Mouse (Mus musculus) testis, adult 2 months (tissue): ENCODE data around the gene Adrb1. TPM values are rescaled to one million over a fixed set of nuclear protein-coding genes. Genes with fewer than 3 reads are reported as not detected.

Experiments used
- H3K27ac ChIP-seq: fragments of 200-500 bp; 2 replicates; pipeline ENCODE4 v1.5.1; 2012; ENCODE audit warnings: low read depth, low read length; ENCODE audit not compliant: control insufficient read depth, insufficient read depth
- H3K27me3 ChIP-seq: fragments of 200-500 bp; 2 replicates; pipeline ENCODE4 v1.6.1; 2012; ENCODE audit warnings: mild to moderate bottlenecking, low read length, moderate library complexity; ENCODE audit not compliant: control insufficient read depth, insufficient read depth
- H3K36me3 ChIP-seq: fragments of 200-500 bp; 2 replicates; pipeline ENCODE4 v1.6.1; 2012; ENCODE audit warnings: mild to moderate bottlenecking, low read length; ENCODE audit not compliant: control insufficient read depth, insufficient read depth
- H3K4me1 ChIP-seq: fragments of 200-500 bp; 2 replicates; pipeline ENCODE4 v1.6.1; 2012; ENCODE audit warnings: low read length; ENCODE audit not compliant: control insufficient read depth, insufficient read depth
- H3K4me3 ChIP-seq: fragments of 200-500 bp; 2 replicates; pipeline ENCODE4 v1.5.1; 2012; ENCODE audit warnings: low read depth, mild to moderate bottlenecking, low read length, moderate library complexity, mixed read lengths; ENCODE audit not compliant: control insufficient read depth
- CTCF ChIP-seq: fragments of 200-500 bp; IDR thresholded peaks from 2 replicates; pipeline ENCODE4 v1.5.1; 2012; ENCODE audit warnings: low read depth, mild to moderate bottlenecking, inconsistent platforms, low read length, moderate library complexity; ENCODE audit not compliant: control insufficient read depth, insufficient read depth, insufficient replicate concordance
- POLR2A ChIP-seq: fragments of 200-500 bp; IDR thresholded peaks from 2 replicates; pipeline ENCODE4 v1.6.1; 2012; ENCODE audit warnings: low read depth, mild to moderate bottlenecking, inconsistent platforms, low read length, moderate library complexity; ENCODE audit not compliant: control insufficient read depth
- polyA plus RNA-seq: library from polyadenylated mRNA; depleted of rRNA; stranded (reverse); fragments of >200 nt; gene quantifications from 2 replicates; pipeline ENCODE4 v1.2.3, GENCODE M21; 2012; rRNA removed

The Adrb1 gene
- 1.2 and 1.4 TPM in 2 replicates for polyA plus RNA-seq

DNA sequence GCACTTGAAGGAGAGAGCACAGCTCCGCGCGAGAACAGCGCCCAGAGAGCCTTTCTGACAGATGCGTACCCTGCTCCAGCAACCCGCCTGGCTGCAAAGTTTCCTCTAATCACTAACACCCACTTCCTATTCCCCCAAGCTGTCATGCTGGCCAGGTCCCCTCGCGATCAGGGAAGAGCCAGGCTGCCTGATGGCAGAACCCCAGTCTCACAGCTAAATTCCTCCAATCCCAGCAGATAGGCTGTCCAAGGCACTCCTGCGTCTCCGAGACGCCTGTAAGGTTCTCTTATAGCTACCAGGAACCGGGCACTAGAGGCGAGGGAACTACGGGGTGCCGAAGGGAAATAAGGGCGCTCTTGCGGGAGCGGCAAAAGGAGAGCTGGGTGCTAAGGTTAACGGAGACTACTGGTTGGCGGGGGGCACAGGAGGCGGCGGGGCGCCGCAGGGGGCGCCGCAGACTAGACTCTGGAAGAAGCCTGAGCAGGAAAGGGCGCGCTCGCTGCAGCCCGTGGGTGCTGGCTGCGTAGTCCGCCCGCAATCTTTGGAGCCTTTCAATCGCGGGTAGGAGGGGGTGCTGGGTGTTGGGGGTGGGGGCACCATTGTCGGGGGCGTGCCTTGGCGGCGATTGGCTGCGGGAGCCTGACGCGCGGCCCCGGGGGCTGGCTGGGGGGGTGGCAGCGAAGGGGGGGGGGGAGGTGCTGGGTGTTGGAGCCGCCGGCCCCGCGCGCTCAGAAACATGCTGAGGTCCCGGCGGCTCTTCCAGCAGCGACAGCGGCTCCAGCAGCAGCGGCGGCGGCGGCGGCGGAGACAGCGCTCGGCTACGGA, at the start of gene Adrb1:
Adrb1 (plus strand) TSS at position 813 of the 825 bp plus-strand sequence.
- TF ChIP-seq CTCF: no peak
- TF ChIP-seq POLR2A: no peak
- Histone ChIP-seq H3K4me1 (peaks cover 26% of the 10 kb centered on the region), H3K27me3 (no peaks in the 10 kb centered on the region; the same call in 1 of the 2 replicates), H3K27ac (no peak within 1 kb of the TSS), H3K4me3 (peak within 1 kb of the TSS; percentile 88), H3K36me3 (no peaks in the 10 kb centered on the region)

GRCm38 (mm10) chr19:56675690-56676089, 46.3 kb upstream of the Adrb1 start:
- Histone ChIP-seq H3K27me3 (no peaks in the 10 kb centered on the region), H3K36me3 (no peaks in the 10 kb centered on the region), H3K4me1 (peaks cover 2% of the 10 kb centered on the region; the same call in 1 of the 2 replicates), H3K27ac (no peak overlapping the region), H3K4me3 (no peak overlapping the region)
- TF ChIP-seq CTCF (no peak), POLR2A (no peak)

- no peaks in the 10 kb centered on the region for H3K36me3 ChIP-seq
- H3K4me1 ChIP-seq: peaks cover 2% of the 10 kb centered on the region; the same call in 1 of the 2 replicates
- no peak overlapping the region for H3K27ac ChIP-seq
- no peaks in the 10 kb centered on the region for H3K27me3 ChIP-seq
- no peak for TF ChIP-seq POLR2A
- no peak for TF ChIP-seq CTCF
- no peak overlapping the region for H3K4me3 ChIP-seq
Measured at GRCm38 (mm10) chr19:56676506-56676905, 45.5 kb upstream of the Adrb1 start.

GRCm38 (mm10) chr19:56677611-56678010, 44.4 kb upstream of the Adrb1 start:
- TF ChIP-seq POLR2A: no peak
- TF ChIP-seq CTCF: no peak
- Histone ChIP-seq H3K27ac (no peak overlapping the region), H3K27me3 (no peaks in the 10 kb centered on the region), H3K4me3 (no peak overlapping the region), H3K36me3 (no peaks in the 10 kb centered on the region), H3K4me1 (peaks cover 2% of the 10 kb centered on the region; the same call in 1 of the 2 replicates)

GRCm38 (mm10) chr19:56678516-56678915, 43.5 kb upstream of the Adrb1 start:
- Histone ChIP-seq H3K4me3 (no peak overlapping the region), H3K27me3 (no peaks in the 10 kb centered on the region), H3K36me3 (no peaks in the 10 kb centered on the region), H3K4me1 (peaks cover 2% of the 10 kb centered on the region; the same call in 1 of the 2 replicates), H3K27ac (no peak overlapping the region)
- TF ChIP-seq CTCF (no peak), POLR2A (no peak)

DNA sequence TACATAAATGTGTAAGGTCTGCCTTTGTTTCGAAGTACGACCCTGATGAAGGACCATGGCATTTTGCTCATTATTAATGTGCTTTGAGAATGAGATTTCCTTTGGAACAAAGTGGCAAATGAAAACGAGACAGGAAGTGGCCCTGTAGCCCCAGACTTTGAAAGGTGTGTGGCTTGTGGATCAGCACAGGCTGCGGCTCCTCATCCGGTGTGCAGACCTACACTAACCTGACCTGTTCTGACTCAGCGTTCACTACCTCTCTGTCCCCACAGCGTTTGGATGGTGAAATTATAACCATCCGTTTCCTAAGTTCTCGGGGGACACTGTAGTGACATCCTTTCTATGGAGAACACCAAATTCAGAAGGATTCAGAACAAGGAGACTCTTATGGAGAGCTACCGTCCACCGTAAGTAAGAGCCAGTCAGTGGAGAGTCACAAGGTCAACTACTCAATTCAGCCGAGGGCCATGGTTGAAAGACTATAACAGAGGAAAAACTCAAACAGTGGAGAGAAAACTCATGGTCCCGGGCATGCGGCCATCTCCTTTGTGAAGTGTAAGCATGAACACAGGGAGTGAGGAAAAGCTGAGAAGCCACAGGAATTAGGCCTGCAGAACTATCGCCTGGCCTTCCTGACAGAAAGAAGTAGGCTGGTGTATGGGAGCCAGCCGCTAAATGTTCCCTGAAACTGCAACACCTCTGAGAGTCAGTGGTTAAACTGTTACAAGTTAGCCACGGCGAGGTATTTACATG, 42.6 kb upstream of the Adrb1 start:
- Histone ChIP-seq H3K36me3 (no peaks in the 10 kb centered on the region), H3K27ac (no peak overlapping the region), H3K27me3 (no peaks in the 10 kb centered on the region), H3K4me3 (no peak overlapping the region), H3K4me1 (peaks cover 2% of the 10 kb centered on the region; the same call in 1 of the 2 replicates)
- TF ChIP-seq CTCF: no peak
- TF ChIP-seq POLR2A: no peak

DNA sequence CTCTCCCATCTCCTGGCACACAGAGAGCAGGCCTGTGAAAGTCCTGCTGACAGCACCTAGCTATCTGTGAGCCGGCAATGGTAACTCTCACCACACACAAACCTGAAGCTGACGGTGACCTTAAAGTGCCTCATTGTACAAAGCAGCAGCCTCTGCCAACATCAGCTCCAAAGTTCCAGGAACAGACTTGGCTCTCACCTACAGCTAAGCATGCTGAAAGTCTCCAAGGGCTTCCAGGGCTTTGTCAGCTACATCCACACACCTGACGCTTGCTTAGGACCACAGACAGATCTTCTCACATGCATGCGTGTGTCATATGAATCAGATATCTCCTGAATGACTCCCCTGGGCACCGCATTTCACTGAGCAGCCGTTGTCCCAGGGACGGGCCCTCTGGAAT, 42.0 kb upstream of the Adrb1 start:
- TF ChIP-seq CTCF (no peak), POLR2A (no peak)

More for the DNA sequence above, 42.0 kb upstream of the Adrb1 start:
- Histone ChIP-seq H3K4me3 (no peak overlapping the region), H3K27me3 (no peaks in the 10 kb centered on the region), H3K27ac (no peak overlapping the region), H3K36me3 (no peaks in the 10 kb centered on the region), H3K4me1 (peaks cover 2% of the 10 kb centered on the region; the same call in 1 of the 2 replicates)
